Mouse (Mus musculus) spleen, postnatal 14 days (tissue): ENCODE data around the gene Hist3h2a.

ENCODE experiments used
- DNase-seq, 2 experiments: peaks; one replicate each; pipeline ENCODE4 v3.0.0; 2021 to 2022; ENCODE audit warnings: low spot score in 2 of 2

Hist3h2a gene

DNA sequence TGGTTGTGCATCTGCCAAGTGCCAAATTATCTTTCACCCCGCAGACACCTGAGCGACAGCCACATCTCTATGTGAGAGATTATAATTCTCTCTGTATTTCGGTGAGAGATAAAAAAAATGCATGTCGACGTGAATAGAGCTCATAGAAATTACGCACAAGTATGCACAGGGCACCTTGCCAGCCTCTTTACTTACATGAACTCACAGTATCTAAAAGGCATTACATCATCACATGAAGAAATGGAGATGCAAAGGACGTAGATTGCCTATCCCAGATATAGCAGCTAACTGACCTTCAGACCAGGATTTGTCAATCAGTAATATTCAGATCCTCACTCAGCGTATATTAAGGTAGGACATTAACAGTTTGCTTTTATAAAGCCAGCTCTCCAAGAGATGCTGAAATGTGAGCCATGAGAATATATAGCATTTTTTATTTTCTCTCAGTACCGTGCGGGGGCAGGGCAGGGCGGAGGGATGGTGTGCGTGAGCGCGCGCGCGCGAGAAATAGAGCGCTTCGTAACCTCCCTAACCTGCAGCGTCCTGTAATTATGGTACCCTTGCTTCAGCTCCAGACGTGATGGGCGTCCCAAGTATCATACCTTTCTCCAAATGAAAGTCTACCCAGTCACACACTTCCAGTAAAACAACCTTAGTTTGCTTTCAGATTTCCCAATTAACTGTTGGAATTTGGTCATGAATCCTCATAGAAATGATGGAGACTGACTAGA lies 6.5 kb upstream of the Hist3h2a start:
- DNase-seq: no peak

DNA sequence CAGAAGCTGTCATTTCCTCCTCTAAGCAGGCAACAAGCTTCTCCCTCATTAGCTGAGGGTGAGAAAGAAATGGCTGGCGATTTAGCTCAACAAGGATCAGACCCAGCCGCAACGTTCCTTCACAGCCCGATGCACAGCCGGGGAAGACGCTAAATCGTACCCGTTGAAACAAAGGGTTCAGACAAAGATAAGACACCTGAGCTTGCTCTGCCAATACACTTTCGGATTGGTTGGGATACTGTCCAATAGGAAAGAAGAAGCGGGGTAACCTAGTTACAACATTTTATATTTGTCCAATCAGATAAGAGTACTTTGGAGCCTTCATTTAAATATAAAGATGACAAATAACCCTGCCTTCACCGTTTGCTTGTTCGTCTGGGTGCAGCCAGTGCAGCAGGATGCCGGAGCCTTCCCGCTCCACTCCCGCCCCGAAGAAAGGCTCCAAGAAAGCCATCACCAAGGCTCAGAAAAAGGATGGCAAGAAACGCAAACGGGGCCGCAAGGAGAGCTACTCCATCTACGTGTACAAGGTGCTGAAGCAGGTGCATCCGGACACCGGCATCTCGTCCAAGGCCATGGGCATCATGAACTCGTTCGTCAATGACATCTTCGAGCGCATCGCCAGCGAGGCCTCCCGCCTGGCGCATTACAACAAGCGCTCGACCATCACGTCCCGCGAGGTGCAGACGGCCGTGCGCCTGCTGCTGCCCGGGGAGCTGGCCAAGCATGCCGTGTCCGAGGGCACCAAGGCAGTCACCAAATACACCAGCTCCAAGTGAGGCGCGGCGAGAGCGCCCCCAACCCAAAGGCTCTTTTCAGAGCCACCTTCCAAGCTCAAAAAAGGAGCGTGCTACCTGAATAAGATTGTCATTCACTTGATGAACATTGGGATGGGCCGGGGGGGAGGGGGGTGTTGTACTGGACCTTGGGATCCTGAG lies 5.7 kb upstream of the Hist3h2a start, which contains the start of gene Hist3h2ba:
Gene Hist3h2ba (plus strand): TSS at position 379 of the 938 bp plus-strand sequence.
- peak; percentile 56 to 57 for DNase-seq

DNA sequence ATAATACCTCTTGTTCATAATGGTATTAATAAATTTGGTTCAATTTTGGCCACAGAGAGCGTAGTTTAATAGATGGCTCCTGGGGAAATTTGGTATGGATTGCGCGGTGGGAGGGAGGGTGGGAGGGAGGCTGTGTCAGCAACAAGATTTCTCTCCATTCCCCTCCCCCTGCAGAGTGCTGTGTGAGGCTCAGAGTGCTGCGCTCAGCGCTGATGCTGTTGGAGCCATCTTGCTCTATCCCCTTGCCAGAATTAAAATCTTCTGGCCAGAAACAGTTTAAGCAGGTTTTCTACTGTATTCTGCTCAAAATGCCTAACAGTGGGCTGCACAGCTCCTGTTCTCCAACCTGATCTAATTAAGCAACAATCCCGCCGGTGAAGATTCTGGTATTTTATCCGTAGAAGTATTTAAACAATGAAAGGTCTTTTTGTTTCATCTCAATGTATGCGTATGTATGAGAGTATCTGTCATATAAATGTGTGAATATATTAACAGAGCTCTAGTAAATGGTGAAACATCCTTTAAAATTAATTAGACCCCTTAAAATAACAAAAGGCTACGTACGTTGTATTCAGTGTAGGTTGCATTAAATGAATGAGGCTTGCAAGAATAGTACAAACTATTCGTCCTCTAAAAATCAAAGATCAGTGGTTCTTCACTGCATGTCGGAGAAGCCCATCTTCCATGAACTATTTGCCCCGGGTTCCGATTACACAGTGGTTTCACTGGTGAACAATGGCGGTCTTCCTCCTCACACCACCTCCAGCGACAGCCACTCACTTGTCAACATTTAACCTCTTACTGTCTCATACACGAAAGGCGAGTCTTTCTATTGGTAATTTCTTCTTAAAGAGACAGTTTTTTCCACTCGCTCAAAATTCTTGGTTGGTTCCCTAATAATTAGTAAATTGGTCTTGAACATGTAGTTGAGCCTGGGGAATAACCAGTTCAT lies 4.7 kb upstream of the Hist3h2a start:
- DNase-seq: no peak

DNA sequence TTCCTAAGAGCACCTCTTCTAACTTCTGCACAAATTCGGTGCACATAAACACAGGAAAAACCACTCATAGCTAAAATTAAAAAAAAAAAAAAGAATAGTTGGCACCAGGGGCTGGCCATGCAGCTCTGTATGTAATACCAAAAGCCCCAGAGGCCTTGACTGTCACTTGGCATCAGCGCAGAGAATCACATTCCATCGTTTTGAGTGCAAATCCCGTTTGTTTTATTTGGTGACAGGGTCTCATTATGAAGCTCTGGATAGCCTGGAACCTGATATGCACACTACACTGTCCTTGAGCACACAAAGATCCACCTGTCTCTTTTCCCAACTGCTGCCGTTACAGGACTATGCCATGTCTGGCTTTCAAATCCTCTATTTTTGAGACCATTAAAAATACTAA lies 3.3 kb upstream of the Hist3h2a start:
- DNase-seq: no peak

DNA sequence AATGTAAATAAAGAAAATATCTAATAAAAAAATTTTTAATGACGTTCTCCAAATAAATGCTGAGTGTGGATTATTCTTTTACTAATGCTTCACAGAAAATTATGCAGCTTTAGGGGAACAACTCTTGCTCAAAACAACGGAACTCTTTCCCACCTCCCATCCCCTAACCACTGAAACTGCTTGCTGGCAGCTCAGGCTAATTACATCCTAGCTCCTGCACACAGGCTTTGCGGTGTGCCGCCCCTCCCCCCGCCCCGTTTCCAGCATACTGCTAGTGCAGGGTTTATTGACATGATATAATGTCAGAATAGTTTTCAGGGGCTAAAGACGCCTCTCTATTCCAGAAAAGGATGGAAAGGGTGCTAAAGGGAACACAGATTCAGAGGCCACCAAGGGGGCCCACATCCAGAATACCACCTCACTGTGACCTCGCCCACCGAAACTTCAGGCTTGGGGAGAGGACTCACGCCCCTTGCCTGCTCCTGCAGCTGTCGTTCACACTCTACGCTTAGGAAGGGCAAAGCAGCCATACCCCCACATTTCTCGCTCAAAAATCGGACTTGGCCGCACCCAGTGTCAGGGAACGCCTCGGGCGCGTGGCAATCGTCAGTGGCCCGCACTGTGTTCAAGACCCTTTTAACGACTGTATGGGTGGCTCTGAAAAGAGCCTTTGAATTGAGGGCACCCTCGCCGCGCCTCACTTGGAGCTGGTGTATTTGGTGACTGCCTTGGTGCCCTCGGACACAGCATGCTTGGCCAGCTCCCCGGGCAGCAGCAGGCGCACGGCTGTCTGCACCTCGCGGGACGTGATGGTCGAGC lies 925 bp upstream of the Hist3h2a start:
- DNase-seq: peak; percentile 38

DNA sequence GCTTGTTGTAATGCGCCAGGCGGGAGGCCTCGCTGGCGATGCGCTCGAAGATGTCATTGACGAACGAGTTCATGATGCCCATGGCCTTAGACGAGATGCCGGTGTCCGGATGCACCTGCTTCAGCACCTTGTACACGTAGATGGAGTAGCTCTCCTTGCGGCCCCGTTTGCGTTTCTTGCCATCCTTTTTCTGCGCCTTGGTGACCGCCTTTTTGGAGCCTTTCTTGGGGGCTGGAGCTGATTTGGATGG lies 390 bp upstream of the Hist3h2a start:
- peak in 1 of 2 experiments; percentile 54 for DNase-seq

DNA sequence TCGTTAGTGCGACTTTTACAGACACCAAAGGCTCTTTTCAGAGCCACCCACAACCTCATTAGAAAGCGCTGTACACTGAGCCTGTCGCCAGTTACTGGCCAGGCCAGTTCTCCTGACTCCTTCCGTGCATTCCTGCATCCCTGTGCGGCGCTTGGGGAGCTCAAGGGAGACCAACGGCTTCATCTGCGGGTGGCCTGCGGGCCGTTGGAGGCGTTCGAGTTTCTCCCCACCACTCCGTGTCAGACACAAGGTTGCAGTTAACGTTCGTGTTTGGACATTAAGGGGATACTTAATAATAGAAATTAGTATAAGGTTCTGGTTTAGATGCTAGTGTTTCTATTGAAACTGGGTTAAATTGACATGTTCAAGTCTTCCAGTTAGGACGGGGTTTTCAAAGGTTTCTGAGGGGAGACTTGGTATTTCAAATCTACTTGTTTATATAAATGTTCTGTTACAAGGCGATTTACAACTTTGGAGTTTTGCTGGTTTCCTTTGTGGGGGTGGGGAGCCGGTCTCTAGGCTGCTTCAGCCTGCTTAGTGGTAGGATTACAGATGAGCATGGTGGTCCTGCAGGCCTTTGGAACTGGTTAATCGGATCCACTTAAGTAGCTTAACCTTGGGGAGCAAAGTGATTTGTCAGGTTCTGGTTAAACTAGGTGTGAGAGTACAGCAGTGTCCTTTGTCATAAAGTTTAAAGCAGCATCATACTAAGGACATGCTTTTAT lies 820 bp downstream of the Hist3h2a start:
- no peak for DNase-seq

DNA sequence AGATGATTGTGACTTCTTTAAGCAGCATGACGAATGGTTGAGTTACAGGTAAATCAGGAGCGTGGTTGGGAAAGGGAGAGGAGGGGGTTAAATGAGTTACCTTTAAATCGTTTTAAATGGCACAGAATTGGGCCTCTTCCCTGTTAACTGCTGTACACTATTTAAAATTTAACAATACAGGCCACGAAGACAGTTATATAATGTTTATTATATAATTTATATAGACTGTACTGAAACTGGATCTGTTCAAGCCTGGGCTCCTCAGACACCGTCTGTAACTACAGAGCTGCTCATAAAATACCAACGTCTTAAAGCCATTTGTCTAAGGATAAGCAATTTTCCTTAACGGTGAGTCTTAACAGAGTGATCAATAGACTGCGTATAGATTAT lies 1.4 kb downstream of the Hist3h2a start:
- no peak for DNase-seq

DNA sequence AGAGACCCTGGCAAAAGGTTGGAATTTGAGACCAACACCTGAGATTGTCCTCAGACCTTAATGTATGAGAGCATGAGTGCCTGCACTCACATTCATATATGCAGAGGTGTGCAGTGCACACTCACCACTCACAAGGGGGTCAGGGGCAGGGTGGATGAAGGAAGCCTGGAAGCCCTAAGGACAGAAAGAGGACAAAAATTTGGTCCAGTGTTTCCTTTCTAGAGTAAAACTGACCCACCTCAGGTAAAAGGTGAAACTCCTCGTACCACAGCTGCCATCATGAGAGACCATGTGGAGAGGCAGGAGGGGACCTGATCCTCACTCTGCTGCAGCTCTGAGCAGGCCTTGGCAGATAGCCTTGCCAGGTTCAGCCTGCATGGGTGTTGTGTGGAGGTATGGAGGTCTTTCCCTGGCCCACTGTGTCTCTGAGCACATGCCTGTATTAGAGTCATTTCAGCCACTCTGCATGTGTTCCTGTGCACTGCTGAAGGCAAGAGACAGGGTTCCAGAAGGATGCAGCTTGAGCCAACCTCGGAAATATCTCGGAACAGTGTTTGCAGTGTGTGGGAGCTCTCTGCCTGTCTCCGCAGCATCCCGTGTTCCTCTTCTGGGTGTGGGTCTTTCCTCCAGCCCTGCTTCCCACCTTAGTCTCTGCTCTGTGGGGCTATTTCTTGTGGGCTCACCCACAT lies 2.9 kb downstream of the Hist3h2a start:
- DNase-seq: no peak

DNA sequence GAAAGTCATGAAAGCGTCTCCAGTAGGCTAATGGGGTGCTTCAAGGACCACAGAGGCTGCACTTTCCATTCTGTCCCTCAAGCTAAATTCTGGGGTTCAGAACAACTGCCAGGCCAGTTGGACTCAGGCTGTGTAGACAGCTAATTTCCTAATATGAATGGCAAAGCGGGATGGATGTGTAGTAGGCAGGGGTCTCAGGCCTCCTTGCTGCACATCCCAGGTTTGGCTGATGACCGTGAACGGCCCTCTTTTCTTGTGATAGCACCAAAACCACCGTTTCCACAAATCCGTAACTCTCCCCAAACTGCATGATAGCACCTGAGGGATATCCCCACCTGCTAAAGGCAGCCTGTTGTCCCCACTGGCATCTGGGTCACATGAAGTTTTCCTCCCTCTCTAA lies 4.1 kb downstream of the Hist3h2a start:
- no peak for DNase-seq

DNA sequence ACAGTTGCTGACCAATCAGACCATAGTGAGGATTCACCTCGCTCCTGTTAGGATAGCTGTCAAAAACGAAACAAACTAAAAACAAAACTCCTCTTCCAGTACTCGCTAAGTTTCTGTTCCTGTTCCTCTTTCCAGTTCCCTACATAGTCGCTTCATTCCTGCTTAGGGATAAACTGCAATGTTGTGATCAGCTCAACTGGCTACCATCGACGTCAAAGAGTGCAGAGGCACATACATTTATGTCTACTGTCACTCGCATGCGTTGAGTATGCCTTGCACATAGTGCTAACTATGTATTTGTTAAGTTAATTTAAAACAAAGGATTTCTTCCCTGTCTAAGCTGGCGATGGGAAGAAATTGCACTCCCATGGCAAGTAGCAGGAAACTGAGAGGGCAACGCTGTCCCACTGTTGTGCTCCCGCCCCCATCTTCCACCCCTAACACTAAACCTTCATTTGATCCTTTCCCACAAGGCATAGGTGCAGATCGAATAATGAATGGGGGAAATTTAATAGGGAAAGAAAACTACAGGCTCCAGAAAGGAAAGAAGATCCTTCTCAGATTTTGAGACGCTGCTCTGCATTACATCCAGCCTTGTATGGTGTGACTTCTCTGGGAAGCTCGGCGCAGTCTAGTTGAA lies 4.8 kb downstream of the Hist3h2a start:
- DNase-seq: no peak

DNA sequence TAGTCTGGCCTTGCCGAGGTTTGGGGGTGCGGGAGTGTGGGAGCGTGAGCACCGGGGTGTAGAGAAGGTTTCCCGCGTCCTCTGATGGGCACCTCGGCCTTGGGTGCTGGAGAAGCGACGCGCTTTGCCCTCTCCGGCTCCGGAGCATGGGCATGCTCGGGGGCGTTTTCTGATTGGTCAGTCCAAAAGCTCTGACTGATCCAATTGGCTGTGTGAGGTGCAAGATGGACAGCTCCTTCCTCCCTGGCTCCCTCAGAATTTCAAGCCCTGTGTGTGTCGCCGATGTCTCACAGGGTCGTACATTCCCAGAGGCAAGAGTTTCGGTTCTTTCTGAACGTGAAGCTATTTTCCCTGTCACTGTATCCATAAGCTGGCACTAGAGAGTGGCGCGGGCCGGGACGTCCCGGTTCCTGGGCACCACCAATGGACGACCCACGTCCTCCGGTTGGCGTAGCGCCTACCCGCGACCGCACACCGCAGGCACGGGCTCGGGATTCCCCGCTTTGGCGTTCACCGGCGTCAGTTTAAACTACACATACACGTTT lies 5.5 kb downstream of the Hist3h2a start:
- peak; percentile 72 for DNase-seq

DNA sequence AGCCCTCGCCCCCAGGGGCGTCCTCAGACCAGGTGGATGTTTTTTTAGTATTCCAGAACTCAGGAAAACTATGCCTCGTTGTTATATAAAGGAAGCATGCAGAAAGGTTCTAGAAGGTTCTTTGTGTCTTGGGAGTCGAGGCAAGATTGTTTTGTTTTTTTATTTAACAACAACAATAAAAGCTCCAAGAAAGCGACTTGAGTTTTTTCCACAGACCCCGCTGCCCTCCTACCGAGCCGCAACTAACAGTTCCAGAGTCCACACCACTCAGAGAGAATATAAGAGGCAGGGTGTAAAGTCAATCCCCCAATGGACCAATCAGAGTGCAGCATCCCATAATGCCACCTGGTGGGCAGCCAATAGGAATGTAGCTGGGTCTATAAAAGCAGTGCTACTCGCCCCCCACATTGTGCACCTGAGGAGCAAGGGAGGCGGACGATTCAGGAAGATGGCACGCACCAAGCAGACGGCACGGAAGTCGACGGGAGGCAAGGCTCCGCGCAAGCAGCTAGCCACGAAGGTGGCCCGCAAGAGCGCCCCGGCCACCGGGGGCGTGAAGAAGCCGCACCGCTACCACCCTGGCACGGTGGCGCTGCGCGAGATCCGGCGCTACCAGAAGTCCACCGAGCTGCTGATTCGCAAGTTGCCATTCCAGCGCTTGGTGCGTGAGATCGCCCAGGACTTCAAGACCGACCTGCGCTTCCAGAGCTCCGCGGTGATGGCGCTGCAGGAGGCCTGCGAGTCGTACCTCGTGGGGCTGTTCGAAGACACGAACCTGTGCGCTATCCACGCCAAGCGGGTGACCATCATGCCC lies 7.1 kb downstream of the Hist3h2a start:
- no peak for DNase-seq

DNA sequence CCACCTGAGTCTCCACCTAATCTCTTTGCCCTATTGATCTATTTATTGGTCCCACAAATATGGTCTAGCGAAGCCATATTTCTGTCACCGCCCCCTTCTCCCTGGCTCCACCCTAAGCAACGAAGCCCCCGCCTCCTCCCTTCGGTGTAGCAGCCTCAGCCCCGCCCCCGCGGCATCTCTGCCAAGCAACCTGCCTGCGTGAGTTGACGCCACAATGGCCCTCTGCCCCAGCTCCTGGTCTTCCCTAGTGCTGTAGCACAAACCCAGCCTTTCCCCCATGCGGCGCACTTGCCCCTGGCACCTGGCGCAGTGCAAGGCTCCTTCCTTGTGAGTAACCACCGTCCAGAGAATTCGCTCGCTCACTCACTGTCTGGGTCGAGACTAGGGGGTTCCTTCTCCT lies 9.1 kb downstream of the Hist3h2a start:
- no peak for DNase-seq

DNA sequence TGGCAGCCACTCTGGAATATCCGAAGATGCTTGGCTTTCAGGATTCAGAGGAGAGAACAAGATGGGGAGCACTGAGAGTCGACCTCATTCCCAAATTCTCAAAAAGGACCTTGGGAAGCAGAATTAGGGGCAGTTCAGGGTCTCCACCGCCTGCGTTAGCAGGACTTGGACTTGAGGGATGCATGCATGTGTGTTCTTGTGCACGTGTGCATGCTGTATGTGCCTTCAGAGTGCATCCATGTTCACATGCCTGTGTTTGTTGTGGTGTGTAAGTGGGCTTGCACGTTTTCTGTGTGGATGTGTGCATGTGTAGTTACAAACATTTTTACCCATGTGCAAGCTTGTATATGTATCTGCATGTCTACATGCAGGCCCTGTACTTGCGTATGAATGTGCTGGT lies 9.7 kb downstream of the Hist3h2a start:
- DNase-seq: no peak

DNA sequence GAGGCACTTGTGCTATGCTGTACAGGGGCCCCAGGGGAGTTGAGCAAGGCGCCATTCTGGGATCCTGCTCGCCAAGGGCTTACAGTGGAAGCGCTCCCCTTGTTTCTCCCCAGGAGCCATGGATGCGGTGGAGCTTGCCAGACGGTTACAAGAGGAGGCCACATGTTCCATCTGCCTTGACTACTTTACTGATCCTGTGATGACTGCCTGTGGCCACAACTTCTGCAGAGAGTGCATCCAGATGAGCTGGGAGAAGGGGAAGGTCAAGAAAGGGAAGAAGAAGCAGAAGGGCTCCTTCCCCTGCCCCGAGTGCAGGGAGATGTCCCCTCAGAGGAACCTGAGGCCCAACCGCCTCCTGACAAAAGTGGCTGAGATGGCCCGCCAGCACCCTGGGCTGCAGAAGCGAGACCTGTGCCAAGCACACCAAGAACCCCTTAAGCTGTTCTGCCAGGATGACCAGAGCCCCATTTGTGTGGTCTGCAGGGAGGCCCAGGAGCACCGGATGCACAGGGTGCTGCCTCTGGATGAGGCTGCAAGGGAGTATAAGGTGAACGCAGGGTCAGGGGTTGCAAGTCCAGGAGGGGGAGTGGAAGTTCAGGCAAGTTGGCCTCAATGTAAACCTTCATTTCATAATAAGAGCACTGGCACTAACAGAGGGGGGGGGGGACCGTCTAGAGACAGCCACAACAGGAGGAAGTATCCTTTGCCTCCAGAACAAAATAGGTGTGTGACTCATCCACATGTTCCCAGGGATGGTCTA lies 10.7 kb downstream of the Hist3h2a start:
- no peak for DNase-seq

DNA sequence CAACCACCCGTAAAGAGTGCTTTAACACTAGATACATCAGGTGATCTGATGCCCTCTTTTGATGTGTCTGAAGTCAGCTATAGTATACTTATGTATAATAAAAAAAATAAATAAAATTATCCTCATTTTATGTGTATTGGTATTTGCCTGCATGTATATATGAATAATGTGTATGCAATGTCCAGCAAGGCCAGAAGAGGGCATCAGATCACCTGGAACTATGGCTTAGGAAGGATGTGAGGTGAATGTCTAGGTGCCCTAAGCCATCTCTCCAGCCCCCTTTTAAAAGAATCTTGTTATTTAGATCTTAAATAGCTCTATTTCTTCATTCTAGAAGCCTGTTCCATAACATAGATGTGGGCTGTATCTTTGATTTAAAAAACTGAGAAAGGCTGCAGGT lies 12.9 kb downstream of the Hist3h2a start:
- DNase-seq: peak in 1 of 2 experiments; percentile 61

DNA sequence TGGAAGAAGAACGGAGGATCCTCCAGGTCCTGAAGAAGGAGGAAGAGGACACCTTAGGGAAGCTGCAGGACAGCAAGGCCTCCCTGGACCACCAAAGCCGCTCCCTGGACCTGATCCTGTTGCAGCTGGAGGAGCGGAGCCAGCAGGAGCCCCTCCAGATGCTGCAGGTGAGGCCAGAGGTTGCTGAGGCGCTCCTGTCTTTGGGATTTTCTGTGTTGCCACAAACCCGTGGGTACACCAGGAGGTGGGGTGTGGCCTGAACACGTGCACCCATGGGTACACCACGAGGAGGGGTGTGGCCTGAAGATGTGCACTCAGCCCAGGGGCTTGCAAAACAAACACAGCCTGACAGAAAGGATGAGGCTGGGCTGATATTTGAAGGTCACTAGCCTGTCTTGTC lies 14.1 kb downstream of the Hist3h2a start:
- DNase-seq: no peak
